In genomic region chr7:137060488-137060887, GRCm38 (mm10) we compare ENCODE assay signal across 8 mouse cellular contexts.
DNase-seq lines count a peak whose midpoint lies in the region.

No protein-coding gene starts in this region.

- intact Hi-C loops in left cerebral cortex, postnatal 36 days (cut with DNase I) = no loop called here

- DNase-seq in cerebellum, postnatal 10 days = peak; percentile 45 to 54
- DNase-seq in cerebellum, adult 9-10 months = no peak
- DNase-seq in kidney, postnatal 4 days = peak; percentile 47 to 49
- DNase-seq in kidney, adult 9 months = no peak
- peak; percentile 56 for DNase-seq in thymus, postnatal 4 days
- no peak for DNase-seq in thymus, adult 18-20 months
- DNase-seq in urinary bladder, postnatal 14 days (ENCODE audit: low spot score) = no peak
- DNase-seq in left cerebral cortex, postnatal 36 days (ENCODE audit: low spot score in 2 of 2) = no peak

Comparison
In these comparisons a context has a peak if more than half of its experiments do, and no peak if none do; other contexts are left out.
1. DNase-seq: peak in cerebellum, postnatal 10 days (2 of 2), kidney, postnatal 4 days (2 of 2) and thymus, postnatal 4 days (single experiment); none in cerebellum, adult 9-10 months (single experiment), kidney, adult 9 months (single experiment), thymus, adult 18-20 months (0 of 2), urinary bladder, postnatal 14 days (single experiment) and left cerebral cortex, postnatal 36 days (0 of 2).